Mouse (Mus musculus): ENCODE results near the gene Gm49333.
A peak's percentile ranks its signal among the peaks of the same experiment; 100 is the strongest.

Gm49333 gene

GRCm38 (mm10) chr16:20611357-20612227, at the start of gene Gm49333, which contains the start of the genes Eef1akmt4 and Alg3:
Gm49333 (plus strand) TSS chr16:20611610.
Eef1akmt4 (plus strand) TSS chr16:20611593.
Alg3 (minus strand) TSS chr16:20611735.
- peak; percentile 93 for DNase-seq (ENCODE audit: low spot score)

GRCm38 (mm10) chr16:20565075-20565474, 46.3 kb upstream of the Gm49333 start:
- no peak for DNase-seq (ENCODE audit: low spot score)

- peak; percentile 25 for DNase-seq (ENCODE audit: low spot score)
Measured at GRCm38 (mm10) chr16:20589366-20589938, 22.0 kb upstream of the Gm49333 start, which contains the start of gene Vwa5b2. Vwa5b2 (plus strand) TSS chr16:20589471.

- DNase-seq (ENCODE audit: low spot score), result peak; percentile 69
Measured at GRCm38 (mm10) chr16:20589939-20590679, 21.3 kb upstream of the Gm49333 start.

GRCm38 (mm10) chr16:20590680-20591038, 20.8 kb upstream of the Gm49333 start:
- DNase-seq (ENCODE audit: low spot score), result no peak

- no peak for DNase-seq (ENCODE audit: low spot score)
Measured at GRCm38 (mm10) chr16:20591076-20591705, 20.2 kb upstream of the Gm49333 start.

GRCm38 (mm10) chr16:20595060-20595673, 16.2 kb upstream of the Gm49333 start:
- DNase-seq (ENCODE audit: low spot score), result no peak

GRCm38 (mm10) chr16:20595737-20596136, 15.7 kb upstream of the Gm49333 start:
- DNase-seq (ENCODE audit: low spot score), result no peak

DNA sequence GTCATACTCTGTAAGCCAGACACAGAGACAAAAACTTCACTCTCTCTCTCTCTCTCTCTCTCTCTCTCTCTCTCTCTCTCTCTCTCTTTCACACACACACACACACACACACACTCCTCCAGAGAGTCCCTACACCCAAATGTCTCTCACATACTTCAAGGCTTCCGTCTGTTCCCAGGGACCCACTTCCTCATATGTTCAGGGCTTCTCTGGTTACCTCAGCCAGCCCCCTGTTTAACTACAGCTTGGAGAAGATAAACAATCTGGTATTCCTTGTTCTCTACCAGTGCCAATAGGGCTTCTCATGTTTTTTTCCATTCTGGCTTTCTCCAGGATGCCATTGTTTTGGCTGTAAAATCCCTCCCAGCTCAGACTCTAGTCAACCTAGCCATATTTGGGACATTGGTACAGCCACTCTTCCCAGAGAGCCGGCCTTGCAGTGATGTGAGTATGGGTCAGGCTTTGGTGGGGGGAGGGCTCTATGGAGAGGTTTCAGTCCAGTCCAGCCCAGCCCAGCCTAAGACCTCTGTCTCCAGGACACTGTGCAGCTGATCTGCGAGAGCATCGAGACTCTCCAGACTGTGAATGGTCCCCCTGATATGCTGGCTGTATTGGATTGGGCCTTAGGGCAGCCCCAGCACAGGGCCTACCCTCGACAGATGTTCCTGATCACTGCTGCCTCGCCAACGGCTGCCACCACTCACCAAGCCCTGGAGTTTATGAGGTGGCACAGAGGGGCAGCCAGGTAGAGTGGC, 14.5 kb upstream of the Gm49333 start:
- no peak for DNase-seq (ENCODE audit: low spot score)

- peak; percentile 50 for DNase-seq (ENCODE audit: low spot score)
Measured at GRCm38 (mm10) chr16:20600511-20600910, 10.9 kb upstream of the Gm49333 start.

GRCm38 (mm10) chr16:20604705-20605104, 6.7 kb upstream of the Gm49333 start:
- peak; percentile 23 for DNase-seq (ENCODE audit: low spot score)

- peak; percentile 86 for DNase-seq (ENCODE audit: low spot score)
Measured at GRCm38 (mm10) chr16:20610501-20611356, 681 bp upstream of the Gm49333 start.

GRCm38 (mm10) chr16:20619541-20620398, 8.4 kb downstream of the Gm49333 start:
- DNase-seq (ENCODE audit: low spot score), result peak; percentile 26

DNA sequence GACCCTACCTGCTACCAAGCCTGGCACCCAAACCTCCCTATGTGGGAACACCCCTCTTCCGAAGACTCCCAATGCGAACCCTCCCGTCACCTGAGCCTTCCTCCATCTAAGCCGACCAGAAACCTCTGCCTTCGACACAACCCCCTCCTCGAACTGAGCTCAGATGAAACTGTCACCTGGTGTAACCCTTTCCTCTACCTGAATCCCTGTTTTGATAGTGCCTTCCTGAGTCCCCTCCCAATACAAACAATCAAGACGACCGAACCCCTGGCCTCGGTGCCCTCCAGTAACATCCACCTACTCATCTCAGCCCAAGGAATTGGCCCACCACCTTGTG, 9.0 kb downstream of the Gm49333 start:
- DNase-seq (ENCODE audit: low spot score), result peak; percentile 15

- peak; percentile 42 for DNase-seq (ENCODE audit: low spot score)
Measured at GRCm38 (mm10) chr16:20620751-20621190, 9.4 kb downstream of the Gm49333 start.

DNA sequence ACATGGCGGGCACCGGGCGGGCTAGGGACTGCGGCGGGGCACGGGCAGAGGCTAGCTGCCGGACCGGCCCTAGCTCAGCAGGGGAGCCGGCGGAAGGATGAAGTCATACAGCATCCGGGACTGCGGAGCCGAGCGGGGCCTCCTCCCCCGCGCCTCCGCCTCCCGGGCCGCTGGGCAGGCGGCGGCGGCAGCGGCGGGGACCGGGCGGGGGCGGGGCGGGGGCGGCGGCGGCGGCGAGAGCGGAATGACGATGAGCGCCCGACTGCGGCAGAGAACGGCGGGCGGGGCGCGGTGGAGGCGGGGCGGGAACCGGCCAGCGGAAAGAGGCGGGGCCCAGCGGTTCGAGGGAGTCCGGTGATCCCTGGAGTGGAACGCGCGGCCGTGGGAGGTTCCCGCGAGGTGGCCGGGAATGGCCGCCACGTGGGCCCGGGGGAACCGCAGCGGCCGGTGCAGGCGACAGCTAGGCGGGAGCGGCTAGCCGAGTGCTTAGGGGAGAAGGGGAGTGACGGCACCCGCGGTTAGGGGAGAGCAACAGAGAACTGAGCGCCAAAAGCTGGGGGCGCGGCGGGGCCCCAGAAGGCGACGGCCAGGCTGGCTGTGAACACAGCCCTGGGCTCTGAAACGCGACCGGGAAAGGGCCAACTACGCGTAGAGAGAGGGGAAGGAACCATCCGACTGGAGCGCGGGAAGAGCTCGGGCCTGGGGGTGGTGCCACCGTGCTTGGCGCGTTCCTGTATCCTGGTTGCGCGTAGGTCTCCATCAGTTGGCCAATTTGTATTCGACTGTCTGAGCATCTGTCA, 10.0 kb downstream of the Gm49333 start, which contains the start of gene Camk2n2:
Gene Camk2n2 (minus strand): TSS at position 97 of the 800 bp plus-strand sequence.
- peak; percentile 72 for DNase-seq (ENCODE audit: low spot score)

- DNase-seq (ENCODE audit: low spot score), result peak; percentile 87
Measured at GRCm38 (mm10) chr16:20621991-20622685, 10.7 kb downstream of the Gm49333 start.

Data from MN1 (cell line).